Mouse (Mus musculus): ENCODE measurements at regions not wholly inside any gene's neighbourhood (a gene's known extent, or its start where the extent isn't known, plus 50 kb on each side); places are given as distances from the start of the nearest gene placed in this dataset.

GRCm38 (mm10) chrX:98375437-98375836 lies 226.9 kb downstream of the Ar start:
- H3K9me3 ChIP-seq (ENCODE audit: low read length), result no peaks in the 10 kb centered on the region
- no peak overlapping the region for H3K27ac ChIP-seq (ENCODE audit: low read depth, low read length)
- DNase-seq (ENCODE audit: low spot score) (no peak), ATAC-seq (ENCODE audit: low FRiP score) (no peak)
- no peak overlapping the region for H3K4me2 ChIP-seq (ENCODE audit: low read depth, low read length, poor library complexity, severe bottlenecking)
- H3K27me3 ChIP-seq (ENCODE audit: insufficient read depth, low read length), result no peaks in the 10 kb centered on the region
- H3K4me3 ChIP-seq (ENCODE audit: low read depth, low read length), result no peak overlapping the region
- no peaks in the 10 kb centered on the region for H3K36me3 ChIP-seq (ENCODE audit: insufficient read depth, low read length)
- no peak for TF ChIP-seq CTCF (IDR thresholded peaks at IDR 0.05)
- no peaks in the 10 kb centered on the region for H3K4me1 ChIP-seq (ENCODE audit: insufficient read depth, low read length)
- no peak overlapping the region for H3K9ac ChIP-seq (replicated peaks; ENCODE audit: low read length, poor library complexity, severe bottlenecking)

DNA sequence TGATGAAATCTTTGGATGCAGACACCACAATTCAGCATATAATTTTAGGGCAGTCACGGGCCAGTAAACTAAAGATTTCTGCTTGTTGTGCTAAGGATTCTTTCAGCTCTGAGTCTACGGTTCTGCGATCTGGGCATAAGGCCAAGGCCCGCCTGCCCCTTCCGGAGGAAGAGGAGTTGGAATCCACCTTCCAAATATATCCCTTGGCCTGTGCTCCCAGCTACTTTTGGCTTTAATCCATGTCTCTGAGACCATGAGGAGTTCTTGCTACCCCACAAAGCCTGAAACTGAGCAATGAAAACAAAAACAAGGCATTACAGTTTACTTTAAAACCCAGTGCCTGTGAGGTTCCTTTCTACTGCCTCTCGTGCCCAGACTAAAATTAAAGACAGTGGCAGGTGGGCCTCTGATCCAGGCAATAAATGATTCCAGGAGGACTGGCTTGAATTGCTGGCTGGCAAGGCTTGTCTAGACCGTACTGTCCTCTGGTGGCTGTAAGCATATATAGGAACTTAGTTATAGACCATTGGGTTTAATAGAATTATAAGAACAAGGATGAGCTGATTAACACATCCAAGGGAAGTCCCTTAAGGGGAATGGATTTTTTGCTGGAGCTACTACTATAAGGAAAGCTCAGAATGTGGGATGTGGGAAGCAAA lies 231.8 kb downstream of the Ar start:
- WGBS, result 64% methylated on average over 7 of the region's 7 CpGs
- ATAC-seq (ENCODE audit: low FRiP score), result no peak

GRCm38 (mm10) chrX:98384017-98384416 lies 235.4 kb downstream of the Ar start:
- no peaks in the 10 kb centered on the region for H3K36me3 ChIP-seq (ENCODE audit: insufficient read depth, low read length)
- TF ChIP-seq CTCF (IDR thresholded peaks at IDR 0.05), result no peak
- WGBS, result 75% methylated on average over 1 of the region's 1 CpGs
- no peak overlapping the region for H3K4me3 ChIP-seq (ENCODE audit: low read depth, low read length)
- ATAC-seq (ENCODE audit: low FRiP score) (no peak), DNase-seq (ENCODE audit: low spot score) (no peak)
- H3K27ac ChIP-seq (ENCODE audit: low read depth, low read length), result no peak overlapping the region
- no peaks in the 10 kb centered on the region for H3K27me3 ChIP-seq (ENCODE audit: insufficient read depth, low read length)
- H3K9ac ChIP-seq (replicated peaks; ENCODE audit: low read length, poor library complexity, severe bottlenecking), result no peak overlapping the region
- no peak overlapping the region for H3K4me2 ChIP-seq (ENCODE audit: low read depth, low read length, poor library complexity, severe bottlenecking)
- H3K9me3 ChIP-seq (ENCODE audit: low read length), result no peaks in the 10 kb centered on the region
- no peaks in the 10 kb centered on the region for H3K4me1 ChIP-seq (ENCODE audit: insufficient read depth, low read length)

More for the DNA sequence above, 231.8 kb downstream of the Ar start:
- Histone ChIP-seq H3K4me2 (ENCODE audit: low read depth, low read length, poor library complexity, severe bottlenecking) (no peak overlapping the region), H3K4me1 (ENCODE audit: insufficient read depth, low read length) (no peaks in the 10 kb centered on the region), H3K9me3 (ENCODE audit: low read length) (no peaks in the 10 kb centered on the region), H3K36me3 (ENCODE audit: insufficient read depth, low read length) (no peaks in the 10 kb centered on the region), H3K4me3 (ENCODE audit: low read depth, low read length) (no peak overlapping the region), H3K9ac (replicated peaks; ENCODE audit: low read length, poor library complexity, severe bottlenecking) (no peak overlapping the region), H3K27ac (ENCODE audit: low read depth, low read length) (no peak overlapping the region), H3K27me3 (ENCODE audit: insufficient read depth, low read length) (no peaks in the 10 kb centered on the region)
- DNase-seq (ENCODE audit: low spot score), result peak; percentile 14
- TF ChIP-seq CTCF (IDR thresholded peaks at IDR 0.05), result peak; percentile 36

- H3K27me3 ChIP-seq (ENCODE audit: insufficient read depth, low read length), result no peaks in the 10 kb centered on the region
- no peak overlapping the region for H3K4me2 ChIP-seq (ENCODE audit: low read depth, low read length, poor library complexity, severe bottlenecking)
- no peak for DNase-seq (ENCODE audit: low spot score)
Observed at GRCm38 (mm10) chrX:98392376-98392775, 243.8 kb downstream of the Ar start.

DNA sequence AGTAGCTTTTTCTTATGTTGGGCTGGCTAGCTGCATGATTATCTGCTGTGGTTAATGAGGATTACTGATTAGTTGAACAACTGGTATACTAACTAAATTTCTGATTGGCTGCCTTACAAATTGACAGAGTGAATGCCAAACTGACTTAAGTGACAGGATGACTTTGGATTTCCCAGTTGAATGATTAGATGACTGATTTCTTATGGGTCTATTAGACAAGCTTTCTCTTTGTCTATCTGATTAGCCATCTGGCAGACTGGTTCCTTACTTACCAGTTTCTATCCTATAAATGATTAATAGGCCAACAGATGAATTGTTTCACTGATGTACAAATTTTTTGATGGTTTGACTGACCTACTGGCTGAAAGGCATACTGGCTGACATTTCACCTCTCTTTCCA lies 260.5 kb downstream of the Ar start:
- no peak for DNase-seq (ENCODE audit: low spot score)
- Histone ChIP-seq H3K9ac (replicated peaks; ENCODE audit: low read length, poor library complexity, severe bottlenecking) (no peak overlapping the region), H3K27me3 (ENCODE audit: insufficient read depth, low read length) (no peaks in the 10 kb centered on the region), H3K9me3 (ENCODE audit: low read length) (no peaks in the 10 kb centered on the region), H3K27ac (ENCODE audit: low read depth, low read length) (no peak overlapping the region), H3K4me1 (ENCODE audit: insufficient read depth, low read length) (no peaks in the 10 kb centered on the region), H3K4me3 (ENCODE audit: low read depth, low read length) (no peak overlapping the region), H3K36me3 (ENCODE audit: insufficient read depth, low read length) (no peaks in the 10 kb centered on the region), H3K4me2 (ENCODE audit: low read depth, low read length, poor library complexity, severe bottlenecking) (no peak overlapping the region)
- no peak for ATAC-seq (ENCODE audit: low FRiP score)
- no peak for TF ChIP-seq CTCF (IDR thresholded peaks at IDR 0.05)

More at GRCm38 (mm10) chrX:98392376-98392775, 243.8 kb downstream of the Ar start:
- no peak for TF ChIP-seq CTCF (IDR thresholded peaks at IDR 0.05)
- H3K36me3 ChIP-seq (ENCODE audit: insufficient read depth, low read length), result no peaks in the 10 kb centered on the region
- no peaks in the 10 kb centered on the region for H3K9me3 ChIP-seq (ENCODE audit: low read length)
- H3K4me1 ChIP-seq (ENCODE audit: insufficient read depth, low read length), result no peaks in the 10 kb centered on the region
- no peak overlapping the region for H3K4me3 ChIP-seq (ENCODE audit: low read depth, low read length)
- H3K9ac ChIP-seq (replicated peaks; ENCODE audit: low read length, poor library complexity, severe bottlenecking), result no peak overlapping the region
- no peak for ATAC-seq (ENCODE audit: low FRiP score)
- H3K27ac ChIP-seq (ENCODE audit: low read depth, low read length), result no peak overlapping the region

GRCm38 (mm10) chrX:98419437-98419836 lies 270.9 kb downstream of the Ar start:
- Histone ChIP-seq H3K4me3 (ENCODE audit: low read depth, low read length) (no peak overlapping the region), H3K4me1 (ENCODE audit: insufficient read depth, low read length) (no peaks in the 10 kb centered on the region), H3K27me3 (ENCODE audit: insufficient read depth, low read length) (no peaks in the 10 kb centered on the region), H3K36me3 (ENCODE audit: insufficient read depth, low read length) (no peaks in the 10 kb centered on the region), H3K4me2 (ENCODE audit: low read depth, low read length, poor library complexity, severe bottlenecking) (no peak overlapping the region), H3K27ac (ENCODE audit: low read depth, low read length) (no peak overlapping the region), H3K9ac (replicated peaks; ENCODE audit: low read length, poor library complexity, severe bottlenecking) (no peak overlapping the region), H3K9me3 (ENCODE audit: low read length) (no peaks in the 10 kb centered on the region)
- no peak for DNase-seq (ENCODE audit: low spot score)
- TF ChIP-seq CTCF (IDR thresholded peaks at IDR 0.05), result no peak
- ATAC-seq (ENCODE audit: low FRiP score), result no peak
